Mouse (Mus musculus): Measurements from ENCODE around the gene Dyrk3.

GRCm38 (mm10) chr1:131137111-131137510, 1.0 kb downstream of the Dyrk3 start:
- TF ChIP-seq CTCF (IDR thresholded peaks at IDR 0.05; ENCODE audit: low read depth, low read length) (no peak), GATA1 (IDR thresholded peaks at IDR 0.05; ENCODE audit: borderline replicate concordance, low read length) (no peak), TAL1 (conservative IDR thresholded peaks at IDR 0.05; ENCODE audit: low read depth, low read length) (no peak), POLR2AphosphoS5 (IDR thresholded peaks at IDR 0.05; ENCODE audit: insufficient replicate concordance, low read depth, low read length) (no peak)
